Mouse (Mus musculus): Measurements from ENCODE around the gene Kif23.

Gene Kif23

DNA sequence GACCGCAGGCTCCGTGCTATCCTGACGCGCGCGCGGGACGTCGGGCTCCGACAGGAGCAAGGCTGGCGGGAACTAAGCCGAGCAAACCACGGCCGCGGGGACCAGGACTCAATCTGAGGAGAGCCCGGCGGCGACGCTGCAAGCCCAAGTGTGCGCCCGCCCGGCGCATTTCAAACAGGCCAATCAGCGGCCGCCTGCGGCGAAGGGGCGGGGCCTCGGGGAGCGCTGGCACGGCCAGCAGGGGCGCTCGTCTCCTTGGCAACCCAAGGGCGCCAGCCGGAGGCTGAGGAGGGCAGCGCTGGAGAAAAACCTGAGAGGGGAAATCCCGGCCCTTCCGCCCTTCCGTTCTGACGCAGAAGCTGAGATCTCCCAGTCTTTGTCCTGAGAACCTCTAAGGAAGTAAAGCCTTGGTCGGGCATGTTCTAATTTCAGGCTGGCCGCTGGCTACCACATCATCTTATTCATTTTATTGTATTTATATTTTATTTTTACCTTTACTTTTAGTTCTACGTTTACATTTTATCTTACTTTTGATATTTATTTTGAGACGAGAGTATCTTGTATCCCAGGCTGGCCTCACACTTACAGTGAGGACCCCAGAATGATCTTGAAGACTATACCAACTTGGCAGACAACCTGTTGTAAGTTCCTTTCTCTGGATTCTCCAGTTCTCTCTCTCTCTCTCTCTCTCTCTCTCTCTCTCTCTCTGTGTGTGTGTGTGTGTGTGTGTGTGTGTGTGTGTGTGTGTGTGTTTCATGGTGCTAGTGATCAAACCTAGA lies at the start of gene Kif23:
Gene Kif23 (minus strand): TSS at position 152 of the 779 bp plus-strand sequence.
- DNase-seq (ENCODE audit: low read depth, low spot score) = peak; percentile 99

DNA sequence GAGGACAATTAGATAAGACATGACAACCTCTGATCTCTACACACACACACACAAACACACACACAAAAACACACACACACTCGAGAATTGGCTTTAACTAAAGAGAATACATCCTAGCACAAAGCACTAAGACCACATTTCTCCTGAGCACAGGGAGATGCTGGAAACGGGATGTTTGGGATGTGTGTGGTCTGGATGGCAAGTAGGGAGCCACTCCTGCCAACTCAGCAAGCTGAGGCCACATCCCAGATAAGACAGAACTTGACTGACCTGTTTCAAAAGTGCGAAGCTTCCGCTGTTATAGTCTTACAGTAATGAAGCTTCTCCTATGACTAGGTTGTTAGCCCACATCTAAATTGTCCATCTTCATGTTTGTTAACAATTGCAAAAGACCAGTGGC lies 44.6 kb upstream of the Kif23 start:
- DNase-seq (ENCODE audit: low read depth, low spot score) = no peak

GRCm38 (mm10) chr9:61990738-61991137 lies 44.2 kb upstream of the Kif23 start:
- no peak for DNase-seq (ENCODE audit: low read depth, low spot score)

DNA sequence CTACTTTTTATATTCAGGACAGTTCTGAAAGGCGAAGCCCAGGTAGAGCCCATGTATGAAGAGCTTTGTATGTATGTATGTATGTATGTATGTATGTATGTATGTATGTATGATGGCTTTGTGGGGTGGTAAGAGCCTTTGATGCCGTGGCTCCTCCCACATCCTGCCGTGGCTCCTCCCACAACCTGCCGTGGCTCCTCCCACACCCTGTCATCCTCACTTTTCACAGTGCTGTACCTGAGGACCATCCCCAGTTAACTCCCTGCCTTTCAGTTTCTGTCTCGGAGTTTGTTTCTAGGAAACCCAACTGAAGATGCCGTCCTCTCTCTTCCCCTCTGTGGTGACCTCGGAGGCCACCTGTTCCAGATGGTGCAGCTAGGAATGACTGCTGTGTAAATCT lies 39.5 kb upstream of the Kif23 start:
- DNase-seq (ENCODE audit: low read depth, low spot score) = peak; percentile 28

GRCm38 (mm10) chr9:61985183-61985863 lies 38.7 kb upstream of the Kif23 start:
- DNase-seq (ENCODE audit: low read depth, low spot score) = peak; percentile 55

GRCm38 (mm10) chr9:61982940-61983620 lies 36.5 kb upstream of the Kif23 start:
- DNase-seq (ENCODE audit: low read depth, low spot score) = peak; percentile 75

DNA sequence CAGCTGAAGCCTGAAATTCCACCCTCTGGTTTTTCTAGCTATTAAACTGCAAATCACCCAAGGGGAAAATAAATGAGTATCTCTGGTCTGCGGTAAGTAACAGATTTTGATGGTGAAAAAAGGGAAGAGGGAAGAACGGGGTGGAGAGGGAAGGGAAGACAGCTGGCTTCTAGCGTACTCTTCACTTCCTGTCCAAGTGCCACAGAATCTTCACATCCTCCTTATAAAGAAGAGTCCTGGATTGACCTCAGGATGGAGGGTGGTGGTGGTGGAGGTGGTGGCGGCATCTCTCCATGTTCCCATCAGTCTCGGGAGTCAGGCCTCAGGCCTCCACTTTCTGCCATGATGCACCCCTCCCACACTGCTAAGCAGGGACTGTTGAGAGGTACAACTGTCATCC lies 35.3 kb upstream of the Kif23 start:
- no peak for DNase-seq (ENCODE audit: low read depth, low spot score)

DNA sequence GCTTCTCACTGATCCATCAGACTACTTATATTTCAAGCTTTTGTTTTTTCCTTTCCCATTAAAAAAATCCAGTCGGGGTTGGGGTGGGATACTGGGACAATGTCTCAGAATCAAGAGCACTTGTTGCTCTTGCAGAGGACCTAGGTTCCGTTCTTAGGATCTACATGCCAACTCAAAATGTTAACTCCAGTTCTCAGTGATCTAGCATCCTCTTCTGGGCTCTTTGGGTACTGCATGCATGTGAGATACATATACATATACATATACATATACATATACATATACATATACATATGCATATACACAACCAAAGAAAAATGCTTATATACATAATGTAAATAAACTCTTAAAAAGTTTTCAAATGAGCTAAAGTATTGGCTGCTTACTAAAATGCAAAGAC lies 33.4 kb upstream of the Kif23 start:
- DNase-seq (ENCODE audit: low read depth, low spot score) = peak; percentile 55

DNA sequence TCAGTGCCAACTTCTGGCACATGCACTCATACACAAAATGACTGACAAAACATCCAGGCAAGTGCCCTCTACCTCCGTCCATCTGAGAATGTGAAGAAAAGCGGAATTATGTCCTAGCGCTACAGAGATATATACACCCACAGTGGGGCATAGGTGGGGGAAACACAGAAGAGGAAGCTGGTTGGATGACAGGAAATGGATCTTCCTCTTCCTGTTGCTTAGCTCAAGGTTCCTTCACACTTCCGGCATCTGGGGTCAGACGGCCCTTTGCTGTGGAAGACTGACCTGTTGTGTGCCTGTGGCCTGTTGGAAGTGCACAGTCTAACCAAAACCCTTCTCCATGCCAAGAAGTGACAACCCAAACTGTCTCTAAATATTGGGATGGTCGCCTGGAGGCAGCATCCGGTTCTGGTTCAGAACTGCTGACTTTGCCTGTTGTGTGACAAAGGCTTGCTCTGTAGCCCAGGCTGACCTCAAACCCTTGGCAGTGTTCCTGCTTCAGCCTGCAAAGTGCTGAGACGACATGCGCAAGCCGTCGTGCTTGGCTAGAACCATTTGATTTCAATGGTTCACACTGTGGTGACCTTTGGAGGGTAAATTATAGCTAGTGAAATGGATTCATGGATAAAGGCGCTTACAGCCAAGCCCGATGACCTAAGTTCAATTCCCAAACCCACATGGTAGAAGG lies 30.8 kb upstream of the Kif23 start:
- DNase-seq (ENCODE audit: low read depth, low spot score) = no peak

DNA sequence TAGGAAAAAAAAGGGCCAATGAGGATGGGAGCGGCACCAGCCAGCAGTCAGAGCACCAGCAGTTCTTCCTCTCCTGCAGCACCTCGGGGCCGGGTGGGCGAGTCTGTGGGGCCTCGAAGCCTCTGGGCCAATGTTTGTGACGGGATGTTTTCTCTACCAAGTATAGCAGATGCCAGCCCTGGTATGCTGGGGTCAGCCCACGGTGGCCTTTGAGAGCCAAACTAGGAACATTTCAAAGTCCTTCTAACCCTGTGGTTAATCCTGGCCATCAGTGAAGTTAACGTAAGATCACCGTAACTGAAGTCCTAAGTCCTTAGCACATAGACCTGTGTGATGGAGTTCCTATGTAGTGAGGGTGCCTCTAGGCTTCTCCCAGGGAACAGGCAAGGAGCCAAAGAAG lies 25.5 kb upstream of the Kif23 start:
- no peak for DNase-seq (ENCODE audit: low read depth, low spot score)

- DNase-seq (ENCODE audit: low read depth, low spot score) = no peak
Measured at GRCm38 (mm10) chr9:61971045-61971444, 24.5 kb upstream of the Kif23 start.

DNA sequence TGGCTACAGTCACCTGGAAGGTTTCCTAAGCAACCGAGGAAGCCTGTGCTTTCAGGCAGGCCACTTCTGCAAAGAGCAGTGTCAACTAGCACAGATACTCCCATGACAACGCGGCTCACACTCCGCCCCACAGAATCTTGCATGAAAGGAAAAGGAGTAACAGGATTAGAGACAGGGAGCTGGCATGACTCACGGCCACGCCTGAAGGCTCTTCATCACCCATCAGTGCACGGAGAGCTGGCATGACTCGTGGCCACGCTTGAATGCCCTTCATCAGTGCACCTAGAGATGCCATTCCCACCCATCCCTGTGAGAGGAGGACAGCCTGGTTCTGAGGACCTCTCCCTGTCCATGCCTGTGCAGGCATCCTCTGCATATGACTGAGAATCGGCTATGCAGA lies 20.8 kb upstream of the Kif23 start:
- DNase-seq (ENCODE audit: low read depth, low spot score) = no peak

- no peak for DNase-seq (ENCODE audit: low read depth, low spot score)
Measured at GRCm38 (mm10) chr9:61965987-61966386, 19.4 kb upstream of the Kif23 start.

DNA sequence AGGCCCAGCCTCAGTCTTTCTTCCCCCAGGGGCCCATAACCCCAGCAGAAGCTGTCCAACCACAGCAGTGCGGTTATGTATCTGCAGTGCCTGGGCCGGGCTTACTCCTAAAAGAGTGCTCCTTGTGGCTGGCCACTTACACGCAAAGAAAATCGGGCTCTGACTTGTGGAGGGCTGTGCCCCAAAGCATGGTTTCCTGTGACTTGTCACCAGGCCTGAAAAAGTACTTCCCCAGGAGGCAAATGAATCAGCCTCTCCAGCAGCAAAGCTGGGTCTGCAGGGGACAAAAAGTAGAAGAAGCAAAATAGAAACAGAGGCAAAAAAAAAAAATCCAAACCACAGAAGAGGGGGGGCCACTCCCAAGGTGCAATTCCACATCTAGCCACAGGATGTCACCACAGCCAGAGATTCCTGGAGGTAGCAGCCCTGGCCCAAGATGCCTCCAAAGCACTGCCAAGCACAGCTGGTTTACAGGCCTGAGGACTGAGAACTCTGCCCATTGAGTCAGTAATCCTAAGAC lies 18.9 kb upstream of the Kif23 start:
- peak; percentile 83 for DNase-seq (ENCODE audit: low read depth, low spot score)

- DNase-seq (ENCODE audit: low read depth, low spot score) = no peak
Measured at GRCm38 (mm10) chr9:61963356-61963755, 16.8 kb upstream of the Kif23 start.

DNA sequence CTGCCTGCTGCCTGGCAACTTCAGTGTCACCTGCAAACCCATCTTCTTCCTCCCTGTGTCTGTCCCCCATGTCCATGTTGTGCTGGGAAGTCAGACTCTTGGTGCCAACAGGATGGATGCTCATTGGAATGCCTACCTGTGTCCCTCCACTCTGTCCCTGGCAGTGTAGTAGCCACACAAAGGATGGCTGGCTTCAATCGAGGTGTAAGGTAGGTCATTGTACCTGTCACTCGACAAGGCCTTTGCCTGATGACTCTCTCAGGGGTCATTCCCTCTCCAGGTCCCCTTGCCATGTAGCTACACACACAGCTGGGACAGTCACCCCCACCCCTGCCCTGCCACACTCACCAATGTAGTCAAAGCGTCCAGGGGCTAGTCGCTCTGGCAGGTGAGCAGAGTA lies 14.6 kb upstream of the Kif23 start:
- no peak for DNase-seq (ENCODE audit: low read depth, low spot score)

DNA sequence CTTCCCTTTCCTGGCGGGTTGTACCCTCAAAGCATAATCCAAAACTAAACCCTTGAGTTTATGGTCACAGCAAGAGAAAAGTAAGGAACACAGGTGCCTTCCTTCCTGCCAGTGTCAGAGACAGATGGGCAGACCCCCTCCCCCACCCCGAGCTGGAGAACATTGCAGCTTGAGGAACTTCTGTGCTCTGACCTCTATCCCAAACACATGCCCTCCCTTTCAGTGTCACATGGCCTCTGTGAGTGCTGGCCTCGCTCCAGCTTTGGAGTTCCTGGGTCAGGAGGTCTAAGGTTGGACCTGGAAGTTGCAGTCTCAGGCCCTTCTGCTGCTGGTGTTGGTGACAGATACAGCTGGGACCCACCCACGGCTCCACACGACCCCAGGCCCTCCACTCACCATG lies 14.2 kb upstream of the Kif23 start:
- DNase-seq (ENCODE audit: low read depth, low spot score) = no peak

DNA sequence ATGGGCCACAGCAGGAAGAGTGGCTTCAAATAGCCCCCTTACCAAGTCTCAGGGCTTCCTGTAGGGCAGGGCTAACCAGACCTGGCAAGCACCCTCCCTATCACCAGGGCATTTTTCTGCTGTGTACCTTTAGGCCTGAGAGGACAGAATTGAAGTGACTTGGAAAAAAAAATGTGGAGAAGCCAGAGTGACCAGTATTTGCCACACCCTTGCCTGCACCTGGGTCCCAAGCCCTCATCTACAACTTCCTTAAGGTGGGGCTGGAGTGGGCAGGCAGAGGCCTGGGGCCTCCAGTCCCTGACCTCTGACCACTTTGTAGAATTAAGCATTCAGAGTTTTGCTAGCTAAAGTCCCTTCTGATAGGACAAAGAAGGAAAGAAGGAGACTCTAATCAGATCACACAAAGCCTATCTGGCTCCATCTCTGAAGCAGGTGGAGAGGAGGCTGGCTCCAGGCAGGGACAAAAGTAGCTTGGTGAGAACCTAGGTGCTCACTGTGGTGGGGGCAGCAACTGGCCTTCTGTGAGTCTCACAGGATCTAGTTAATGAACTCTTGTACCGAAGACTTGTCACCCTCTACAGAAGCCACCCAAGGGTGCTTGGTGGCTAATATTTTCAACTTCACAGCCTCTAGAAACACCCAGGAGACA lies 13.5 kb upstream of the Kif23 start:
- DNase-seq (ENCODE audit: low read depth, low spot score) = no peak

- DNase-seq (ENCODE audit: low read depth, low spot score) = no peak
Measured at GRCm38 (mm10) chr9:61954707-61955106, 8.1 kb upstream of the Kif23 start.

DNA sequence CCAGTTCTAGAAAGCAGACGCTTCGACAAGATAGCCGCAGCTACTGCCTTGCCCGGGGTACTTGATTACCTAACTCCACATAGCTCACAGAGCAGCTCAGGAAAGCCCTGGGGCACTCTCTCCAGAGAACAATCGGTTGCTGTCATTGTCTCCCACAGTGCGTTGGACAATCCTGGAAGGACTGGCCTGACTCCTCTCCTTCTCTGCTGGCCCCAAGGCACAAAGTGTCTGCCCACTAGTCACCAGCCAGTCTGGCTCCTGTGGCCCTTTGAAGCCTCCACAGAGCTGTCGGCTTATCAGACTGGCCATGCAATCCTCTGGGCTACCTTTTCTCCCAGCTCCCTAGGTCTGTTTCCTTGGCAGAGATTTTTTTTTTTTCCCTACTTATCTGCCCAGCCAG lies 5.7 kb upstream of the Kif23 start:
- DNase-seq (ENCODE audit: low read depth, low spot score) = peak; percentile 29

Data from ZHBTc4 (cell line).